Mouse (Mus musculus): ENCODE results near the gene 1600014C23Rik.

1600014C23Rik gene

DNA sequence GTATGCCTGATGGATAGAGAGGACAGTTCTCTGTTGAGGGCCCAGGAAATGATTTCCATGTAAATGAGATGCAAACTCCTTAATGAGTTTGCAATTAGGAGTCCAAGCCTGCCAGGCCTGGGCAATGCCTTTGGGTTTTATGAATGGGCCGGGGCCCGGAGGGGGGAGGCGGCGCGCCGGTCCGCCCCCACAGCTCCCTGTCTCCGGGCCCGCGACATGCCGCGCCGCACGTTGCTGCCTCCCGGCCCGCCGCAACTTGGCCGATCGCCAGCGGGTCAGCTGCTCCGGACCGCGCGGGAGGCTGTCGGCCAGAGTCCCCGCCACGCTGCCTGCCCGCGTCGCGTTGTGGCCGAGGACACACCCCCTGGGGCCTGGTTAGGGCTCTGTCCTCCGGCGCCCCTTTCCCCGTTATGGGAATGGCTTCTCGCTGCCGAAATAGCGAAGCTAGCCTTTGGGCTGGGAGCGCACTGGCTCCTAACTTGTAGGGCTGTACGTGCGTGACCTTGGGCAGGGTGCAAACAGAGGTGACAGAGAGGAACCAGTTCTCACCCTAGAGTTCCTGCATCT lies at the start of gene 1600014C23Rik:
1600014C23Rik (minus strand) TSS at position 110 of the 567 bp plus-strand sequence.
- ATAC-seq (ENCODE audit: insufficient number of reproducible peaks, low FRiP score, low TSS enrichment), result no peak

DNA sequence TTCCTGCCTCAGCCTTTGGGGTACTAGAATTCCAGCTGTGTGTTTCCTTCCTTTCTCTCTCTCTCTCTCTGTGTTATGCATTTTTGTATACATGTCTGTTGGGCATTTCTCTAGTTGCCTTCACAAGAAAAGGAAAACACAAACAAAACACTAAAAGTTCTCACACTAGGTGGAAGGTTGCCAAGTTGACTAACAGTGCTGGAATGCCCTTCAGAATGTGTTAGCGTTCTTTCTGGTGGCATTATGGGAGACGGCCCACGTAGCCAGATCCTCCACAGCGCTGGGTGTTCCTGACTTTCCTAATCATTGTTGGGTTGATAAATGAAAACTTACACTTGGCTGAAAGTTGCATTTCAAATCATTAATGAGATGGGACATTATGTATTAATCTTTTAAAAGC lies 44.8 kb upstream of the 1600014C23Rik start:
- ATAC-seq (ENCODE audit: insufficient number of reproducible peaks, low FRiP score, low TSS enrichment), result no peak

DNA sequence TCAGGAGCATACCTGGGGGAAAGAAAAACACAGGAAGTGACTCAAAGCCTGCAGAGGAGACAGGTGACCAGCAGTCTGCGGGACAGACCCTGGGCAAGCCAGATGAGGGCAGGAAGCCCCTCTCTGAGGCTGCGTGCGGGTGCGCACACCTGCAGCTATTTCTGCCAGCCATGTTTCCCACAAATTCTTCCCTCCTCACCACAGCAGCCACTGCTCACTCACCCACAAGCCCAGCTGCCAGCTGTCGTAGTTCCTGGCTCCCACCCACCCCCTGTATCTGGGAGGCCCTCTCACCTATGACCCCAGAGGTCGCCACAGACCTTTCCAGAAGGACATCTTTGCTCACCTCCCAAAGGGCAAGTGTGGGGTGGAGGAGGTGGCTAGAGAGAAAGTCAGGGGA lies 43.8 kb upstream of the 1600014C23Rik start:
- ATAC-seq (ENCODE audit: insufficient number of reproducible peaks, low FRiP score, low TSS enrichment), result no peak

DNA sequence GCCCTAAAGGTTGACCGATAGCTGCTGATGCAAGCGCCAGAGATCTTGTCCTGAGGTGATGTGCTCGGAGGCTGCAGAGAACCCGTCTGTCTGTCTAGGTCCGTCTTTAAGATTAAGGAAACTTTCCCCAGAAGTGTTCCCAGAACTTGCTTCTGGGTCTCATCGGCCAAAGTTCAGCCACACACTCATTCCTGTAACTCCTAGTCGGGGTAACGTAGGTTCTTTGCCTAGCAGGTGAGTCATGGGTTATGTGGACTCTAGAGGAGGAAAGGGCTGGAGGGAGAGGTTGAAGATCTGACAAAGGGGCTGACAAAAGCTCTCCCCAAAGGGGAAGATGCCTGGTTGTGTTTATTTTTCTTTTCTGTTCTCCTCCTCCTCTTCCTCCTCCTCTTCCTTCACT lies 42.5 kb upstream of the 1600014C23Rik start:
- no peak for ATAC-seq (ENCODE audit: insufficient number of reproducible peaks, low FRiP score, low TSS enrichment)

DNA sequence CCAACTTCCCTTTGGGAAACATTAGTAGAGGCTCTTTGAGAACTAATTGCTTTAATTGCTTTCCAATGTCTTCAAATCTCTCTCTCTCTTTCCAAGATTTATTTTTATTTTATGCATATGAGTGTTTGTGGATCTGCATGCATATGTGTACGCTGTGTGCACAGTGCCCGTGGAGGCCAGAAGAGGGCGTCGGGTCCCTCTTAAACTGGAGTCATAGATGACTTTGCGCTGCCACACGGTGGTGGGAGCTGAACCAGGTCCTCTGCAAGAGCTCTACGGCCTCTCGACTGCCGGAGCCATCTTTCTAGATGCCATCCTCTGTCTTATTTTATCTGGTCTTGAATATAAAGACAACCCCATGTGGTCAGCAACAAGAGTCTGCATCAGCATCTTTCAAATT lies 41.8 kb upstream of the 1600014C23Rik start:
- no peak for ATAC-seq (ENCODE audit: insufficient number of reproducible peaks, low FRiP score, low TSS enrichment)

GRCm38 (mm10) chr17:45772566-45772965 lies 38.9 kb upstream of the 1600014C23Rik start:
- ATAC-seq (ENCODE audit: insufficient number of reproducible peaks, low FRiP score, low TSS enrichment), result no peak

GRCm38 (mm10) chr17:45772096-45772495 lies 38.5 kb upstream of the 1600014C23Rik start:
- ATAC-seq (ENCODE audit: insufficient number of reproducible peaks, low FRiP score, low TSS enrichment), result no peak; the same call in 1 of the 2 replicates

DNA sequence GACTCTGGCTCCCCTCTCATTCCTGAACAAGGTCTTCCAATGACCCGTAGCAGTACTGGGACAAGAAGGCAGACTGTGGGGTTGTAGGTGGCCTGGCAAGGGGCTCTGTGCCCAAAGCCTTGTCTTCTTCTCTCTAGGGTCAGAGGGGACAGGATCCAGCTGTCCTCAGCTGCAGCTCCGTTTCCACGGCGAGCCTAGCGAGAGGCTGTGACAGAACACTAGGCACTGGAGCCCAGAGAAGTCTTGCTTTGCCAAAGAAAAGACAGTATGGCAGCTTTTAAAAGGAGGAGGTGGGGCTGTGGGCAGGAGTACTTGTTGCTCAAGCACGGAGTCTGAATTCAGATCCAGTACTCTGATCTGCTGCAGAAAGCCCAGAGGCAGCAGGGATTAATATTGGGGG lies 36.8 kb upstream of the 1600014C23Rik start:
- ATAC-seq (ENCODE audit: insufficient number of reproducible peaks, low FRiP score, low TSS enrichment), result no peak

DNA sequence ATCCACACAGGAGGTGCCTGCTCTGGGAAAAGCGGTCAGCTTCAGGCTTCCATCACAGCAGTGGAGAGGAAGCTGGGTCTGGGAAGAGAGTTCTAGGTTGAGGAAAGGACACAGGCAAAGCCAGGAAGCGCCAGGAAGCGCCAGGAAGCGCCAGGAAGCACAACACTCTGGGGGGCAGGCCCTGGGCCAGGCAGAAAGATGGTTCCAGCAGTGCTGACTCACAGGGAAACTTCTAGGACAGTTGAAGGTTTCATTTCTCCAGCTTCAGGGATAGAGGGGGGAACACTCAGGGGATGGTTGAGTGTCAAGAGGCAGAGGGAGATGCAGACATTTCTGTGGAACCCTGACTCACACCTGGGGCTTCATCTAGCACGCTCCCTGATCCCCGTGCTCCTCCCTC lies 36.2 kb upstream of the 1600014C23Rik start:
- no peak for ATAC-seq (ENCODE audit: insufficient number of reproducible peaks, low FRiP score, low TSS enrichment)

DNA sequence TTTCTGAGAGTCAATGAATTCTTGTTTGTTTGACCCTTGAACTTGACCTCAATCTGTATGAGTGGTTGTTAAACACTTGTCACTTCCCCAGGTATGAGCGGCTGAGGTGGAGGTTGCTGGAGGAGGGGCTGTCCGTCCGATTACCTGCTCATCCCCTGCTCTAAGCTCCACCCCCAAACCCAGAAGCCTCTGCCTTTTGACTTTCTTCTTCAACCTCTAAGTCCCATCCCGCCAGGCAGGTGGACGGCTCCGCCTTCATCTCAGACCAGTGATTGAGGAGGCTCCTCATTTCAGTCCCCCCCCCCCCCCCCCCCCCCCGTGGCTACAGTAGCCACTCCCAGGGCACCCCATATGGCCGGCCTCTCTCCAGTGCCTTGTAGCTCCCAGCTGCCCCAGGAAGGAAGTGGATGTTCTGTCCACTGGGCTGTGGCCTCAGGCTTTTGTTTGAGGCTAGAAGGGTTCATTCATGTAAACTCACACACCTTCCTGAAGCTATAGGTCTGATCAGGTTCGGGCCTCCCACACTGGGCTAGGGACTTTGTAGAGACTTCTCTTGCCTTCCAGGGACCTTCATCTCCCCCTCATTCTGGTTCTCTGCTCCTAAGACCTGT lies 34.0 kb upstream of the 1600014C23Rik start:
- ATAC-seq (ENCODE audit: insufficient number of reproducible peaks, low FRiP score, low TSS enrichment), result no peak

DNA sequence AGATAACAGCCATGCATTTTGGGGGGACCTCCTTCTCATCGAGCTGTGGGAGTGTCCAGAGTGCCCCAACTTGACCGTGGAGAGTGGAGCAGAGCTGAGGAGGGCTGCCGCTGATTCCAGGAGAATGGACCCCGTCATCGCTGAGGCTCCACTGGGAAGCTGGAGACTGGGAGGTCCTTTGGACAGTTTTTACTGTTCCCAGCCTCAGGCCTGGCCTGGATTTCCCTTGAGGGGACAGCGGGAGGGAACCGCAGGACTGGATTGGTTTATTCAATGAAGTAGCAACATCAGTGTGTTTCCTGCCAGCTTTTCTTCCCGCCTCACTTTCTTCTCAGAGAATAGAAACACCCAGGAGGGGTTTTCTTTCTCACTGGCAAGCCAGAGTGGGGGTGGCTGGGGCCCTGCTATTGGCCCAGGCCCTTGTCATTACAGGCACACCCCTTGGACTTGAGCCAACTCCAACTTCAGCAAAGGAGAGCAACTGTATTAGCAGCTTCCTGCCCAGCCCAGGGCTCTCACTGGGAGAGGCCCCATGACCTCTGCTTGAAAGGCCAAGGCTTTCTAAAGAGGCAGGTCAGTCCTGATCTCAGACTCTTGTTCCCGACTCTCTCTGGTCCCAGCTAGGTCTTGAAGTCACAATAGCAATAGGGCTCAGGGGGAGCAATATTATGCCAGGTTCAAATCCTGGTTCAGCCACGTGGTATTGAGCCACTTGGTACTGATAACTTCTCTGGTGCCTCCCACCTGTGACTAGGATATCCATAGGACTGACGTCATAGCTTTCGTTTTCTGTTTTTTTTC lies 33.3 kb upstream of the 1600014C23Rik start:
- peak; percentile 41; the same call in 1 of the 2 replicates for ATAC-seq (ENCODE audit: insufficient number of reproducible peaks, low FRiP score, low TSS enrichment)

DNA sequence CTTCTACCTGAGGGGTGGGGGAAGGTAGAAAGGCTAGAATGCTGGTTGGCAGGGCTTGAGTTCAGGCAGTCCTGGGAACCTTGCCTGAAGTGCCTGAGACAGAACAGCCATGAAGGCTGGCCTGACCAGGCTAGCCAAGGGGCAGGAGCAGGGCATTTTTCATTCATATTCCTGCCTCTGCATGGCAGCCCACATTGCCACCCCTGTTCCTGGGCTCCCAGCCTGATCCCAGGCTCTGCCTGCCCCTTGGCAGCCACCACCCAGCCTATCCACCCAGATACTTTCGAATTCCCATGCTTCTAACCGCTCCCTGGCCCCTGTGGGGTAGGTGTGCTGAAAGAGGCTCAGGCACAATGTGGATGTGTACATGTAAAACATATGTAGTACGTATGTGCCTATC lies 32.3 kb upstream of the 1600014C23Rik start:
- no peak for ATAC-seq (ENCODE audit: insufficient number of reproducible peaks, low FRiP score, low TSS enrichment)

GRCm38 (mm10) chr17:45763188-45763587 lies 29.5 kb upstream of the 1600014C23Rik start:
- no peak for ATAC-seq (ENCODE audit: insufficient number of reproducible peaks, low FRiP score, low TSS enrichment)

- ATAC-seq (ENCODE audit: insufficient number of reproducible peaks, low FRiP score, low TSS enrichment), result no peak
These were observed 28.3 kb upstream of the 1600014C23Rik start for GRCm38 (mm10) chr17:45761902-45762301.

GRCm38 (mm10) chr17:45760965-45761645 lies 27.5 kb upstream of the 1600014C23Rik start:
- no peak for ATAC-seq (ENCODE audit: insufficient number of reproducible peaks, low FRiP score, low TSS enrichment)

GRCm38 (mm10) chr17:45759751-45760150 lies 26.1 kb upstream of the 1600014C23Rik start:
- ATAC-seq (ENCODE audit: insufficient number of reproducible peaks, low FRiP score, low TSS enrichment), result no peak

- no peak for ATAC-seq (ENCODE audit: insufficient number of reproducible peaks, low FRiP score, low TSS enrichment)
These were observed 25.2 kb upstream of the 1600014C23Rik start for GRCm38 (mm10) chr17:45758808-45759207.

- ATAC-seq (ENCODE audit: insufficient number of reproducible peaks, low FRiP score, low TSS enrichment), result no peak
These were observed 24.3 kb upstream of the 1600014C23Rik start for GRCm38 (mm10) chr17:45757932-45758331.

DNA sequence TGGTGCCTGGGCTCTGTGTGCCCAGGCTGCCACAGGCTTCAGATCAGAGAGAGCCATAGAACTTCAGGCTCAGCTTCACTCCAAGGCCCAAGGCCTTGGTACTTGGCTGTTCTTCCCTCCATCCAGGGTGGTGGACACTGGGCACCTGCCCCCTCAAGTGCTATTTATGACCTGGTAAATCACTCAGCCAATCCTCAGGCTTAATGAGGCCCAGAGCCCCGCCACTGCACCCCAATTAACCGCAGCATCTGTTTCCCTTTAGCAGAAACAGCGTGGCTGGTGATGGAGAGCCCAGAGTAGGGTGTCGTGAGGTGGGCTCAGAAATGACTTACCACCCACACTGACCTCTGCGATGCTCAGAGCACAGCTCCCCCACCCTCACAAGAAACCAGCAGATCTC lies 23.2 kb upstream of the 1600014C23Rik start:
- no peak for ATAC-seq (ENCODE audit: insufficient number of reproducible peaks, low FRiP score, low TSS enrichment)

DNA sequence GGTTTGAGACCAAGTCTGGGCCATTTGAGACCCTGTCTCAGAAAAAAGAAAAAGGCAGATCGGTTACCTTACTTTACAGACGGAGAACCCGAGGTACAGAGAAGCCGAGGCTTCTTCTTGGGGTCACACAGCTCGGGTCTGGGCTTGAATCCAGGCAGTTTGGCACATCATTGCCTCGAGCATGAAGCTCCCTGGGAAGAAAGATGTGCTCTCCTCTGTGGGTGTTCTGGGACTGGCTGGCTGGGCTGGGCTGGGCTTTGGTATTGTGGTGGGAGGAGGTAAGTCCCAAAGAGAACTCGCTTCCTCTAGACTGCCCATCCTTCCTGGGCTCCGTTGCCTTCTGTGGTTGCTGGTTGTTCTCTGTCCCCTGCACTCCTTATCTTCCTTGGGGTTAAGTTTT lies 22.7 kb upstream of the 1600014C23Rik start:
- no peak for ATAC-seq (ENCODE audit: insufficient number of reproducible peaks, low FRiP score, low TSS enrichment)

Measured in cerebellum, adult (tissue).